Mouse (Mus musculus) embryo, embryonic 9.5 days (tissue): ENCODE results near the gene Ndufs2.

Experiments used
- DNase-seq: peaks from one replicate; pipeline ENCODE4 v3.0.0-alpha.2; 2017; ENCODE audit errors: extremely low spot score

The Ndufs2 gene

DNA sequence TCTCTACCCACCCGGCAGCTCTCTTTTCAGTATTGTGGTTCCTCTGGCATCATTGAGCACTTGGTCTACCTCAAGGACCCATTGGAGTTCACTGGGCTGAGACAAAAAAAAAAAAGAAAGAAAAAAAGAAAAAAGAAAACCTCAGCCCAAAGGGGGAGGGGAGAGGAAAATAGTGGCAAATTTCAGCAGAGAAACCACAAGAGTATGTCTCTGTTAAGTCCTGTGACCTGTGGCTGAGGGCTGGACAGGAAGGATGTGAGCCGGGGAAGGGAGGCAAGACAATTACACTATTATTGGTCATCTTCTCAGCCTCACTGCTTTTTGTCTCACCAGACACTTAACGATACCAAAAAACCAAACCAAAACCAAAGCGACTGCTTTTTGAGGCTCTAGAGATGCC lies 19.3 kb downstream of the Ndufs2 start:
- DNase-seq = no peak

DNA sequence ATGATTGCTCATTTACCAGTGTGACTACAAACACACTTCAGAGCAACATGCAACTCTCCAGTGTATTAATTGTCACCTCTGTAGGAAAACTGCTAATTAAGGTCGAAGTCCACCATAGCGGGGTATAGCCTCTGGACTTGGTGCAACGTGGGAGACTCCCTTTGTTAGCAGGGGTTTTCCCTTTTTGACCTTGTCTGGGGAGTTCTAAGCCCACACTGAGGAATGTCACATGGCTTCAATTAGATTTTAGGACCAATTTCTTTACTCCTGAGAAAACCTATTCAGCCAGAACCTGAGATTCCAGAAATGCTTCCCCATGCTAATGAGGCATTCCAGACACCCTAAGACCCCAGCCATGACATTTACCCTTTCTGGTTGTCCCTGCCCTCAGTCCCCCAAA lies 21.0 kb downstream of the Ndufs2 start:
- no peak for DNase-seq

DNA sequence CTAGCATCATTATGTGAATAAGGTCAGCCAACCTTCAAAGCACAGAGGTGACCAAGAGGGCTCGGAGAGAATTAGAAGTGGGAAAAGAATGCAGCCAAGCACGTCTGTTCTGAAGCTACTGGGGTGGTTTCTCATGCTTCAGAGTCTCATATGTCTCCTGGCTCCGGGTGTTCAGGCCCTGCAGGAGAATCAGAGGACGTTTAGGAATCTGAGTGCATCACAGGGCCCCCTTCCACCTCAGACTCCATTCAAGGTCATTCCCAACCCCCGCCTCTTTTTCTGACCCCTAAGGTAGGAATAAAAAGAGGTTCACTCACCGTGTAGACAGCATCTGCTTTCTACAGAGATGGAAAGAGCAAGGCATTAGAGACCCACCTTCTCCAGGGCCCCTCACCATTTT lies 21.4 kb downstream of the Ndufs2 start:
- DNase-seq = no peak

DNA sequence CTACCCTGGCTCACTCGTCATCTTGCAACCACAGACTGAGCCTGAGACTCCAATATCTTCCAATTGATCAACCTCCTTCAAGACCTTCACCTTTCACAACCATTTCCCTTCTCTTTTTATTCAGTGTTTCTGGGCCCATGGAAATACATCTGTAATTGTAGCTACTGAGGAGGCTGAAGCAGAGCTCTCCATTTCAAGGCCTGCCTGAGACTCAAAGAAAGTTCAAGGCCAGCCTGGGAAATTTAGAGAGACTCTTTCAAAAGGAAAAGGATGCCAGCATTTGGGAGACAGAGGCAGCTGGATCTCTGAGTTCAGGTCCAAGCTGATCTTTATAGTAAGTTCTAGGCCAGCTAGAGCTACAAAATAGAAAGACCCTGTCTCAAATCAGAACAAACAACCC lies 23.3 kb downstream of the Ndufs2 start:
- no peak for DNase-seq

DNA sequence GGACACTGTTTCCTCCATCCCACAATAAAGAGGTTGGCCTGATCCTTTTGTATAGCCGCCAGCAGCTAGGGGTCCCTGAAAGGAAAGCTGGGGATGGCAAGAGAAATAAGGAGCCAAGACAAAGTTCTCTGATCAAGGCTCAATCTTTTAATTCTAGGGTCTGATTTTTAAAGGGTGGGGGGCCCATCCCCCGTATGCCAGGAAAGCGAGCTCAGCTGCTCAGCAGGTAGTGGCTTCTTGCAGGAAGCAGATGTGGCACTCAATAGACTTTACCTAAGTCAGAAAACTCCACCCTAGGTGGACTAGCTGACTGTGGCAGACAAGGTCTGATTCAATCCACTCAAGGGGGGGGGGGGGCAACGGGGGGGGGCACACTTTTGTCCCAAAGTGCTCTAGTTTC lies 24.4 kb downstream of the Ndufs2 start:
- DNase-seq = no peak

DNA sequence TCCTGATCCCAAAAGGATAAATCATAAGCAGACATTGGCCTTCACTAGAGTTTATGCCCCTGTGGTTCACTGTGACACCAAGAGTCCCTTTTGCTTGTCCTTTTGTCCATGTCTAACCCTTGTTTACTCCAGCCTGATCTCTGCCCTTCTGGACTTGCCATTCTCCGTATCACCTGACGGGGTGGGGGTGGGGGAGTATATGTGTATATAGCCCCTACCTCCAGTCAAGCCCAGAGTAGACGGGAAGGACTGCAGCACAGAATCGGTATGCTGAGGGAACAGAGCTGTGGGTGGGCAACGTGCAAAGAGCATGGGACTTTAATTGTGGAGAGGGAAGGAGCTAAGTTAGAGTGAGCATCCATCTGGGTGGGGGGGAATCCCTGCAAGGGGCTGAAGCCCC lies 26.3 kb downstream of the Ndufs2 start, which contains the start of gene Apoa2:
Apoa2 (plus strand) TSS at position 198 of the 400 bp plus-strand sequence.
- no peak for DNase-seq

DNA sequence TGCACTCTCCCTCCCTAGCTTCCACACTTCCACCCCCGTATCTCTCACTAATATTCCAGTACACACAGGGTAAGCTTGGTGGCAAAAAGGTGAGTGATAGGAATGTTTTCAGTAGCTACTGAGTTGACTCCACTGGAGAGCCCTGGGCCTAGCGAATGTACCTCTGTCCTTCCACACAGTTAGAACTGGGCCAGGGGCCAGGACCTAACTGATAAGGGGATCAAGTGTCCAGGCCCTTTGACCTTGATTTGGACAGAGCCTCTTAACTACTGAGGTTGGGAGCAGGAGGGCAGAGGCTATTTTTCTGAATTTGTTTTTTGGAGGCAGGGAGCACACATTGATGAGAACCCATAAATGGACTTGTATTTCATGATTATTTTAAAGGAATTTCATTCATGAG lies 27.4 kb downstream of the Ndufs2 start:
- no peak for DNase-seq

DNA sequence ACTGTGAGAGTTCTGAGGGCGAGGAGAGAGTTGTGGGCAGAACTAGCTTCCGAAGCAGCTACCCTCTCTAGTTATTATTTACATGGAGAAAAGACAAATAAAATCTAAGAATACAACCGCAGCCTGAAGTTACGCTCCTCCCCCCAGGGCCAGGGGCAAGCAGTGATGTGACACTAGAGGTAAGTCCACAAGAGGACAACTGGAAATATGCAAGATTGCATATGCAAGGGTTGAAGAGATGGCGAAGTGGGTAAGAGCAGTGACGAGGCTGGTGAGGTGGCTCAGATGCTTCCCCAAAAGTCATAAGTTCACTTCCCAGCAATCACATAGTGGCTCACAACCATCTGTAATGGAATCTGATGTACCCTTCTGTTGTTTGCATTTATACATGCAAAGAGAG lies 28.0 kb downstream of the Ndufs2 start:
- no peak for DNase-seq

DNA sequence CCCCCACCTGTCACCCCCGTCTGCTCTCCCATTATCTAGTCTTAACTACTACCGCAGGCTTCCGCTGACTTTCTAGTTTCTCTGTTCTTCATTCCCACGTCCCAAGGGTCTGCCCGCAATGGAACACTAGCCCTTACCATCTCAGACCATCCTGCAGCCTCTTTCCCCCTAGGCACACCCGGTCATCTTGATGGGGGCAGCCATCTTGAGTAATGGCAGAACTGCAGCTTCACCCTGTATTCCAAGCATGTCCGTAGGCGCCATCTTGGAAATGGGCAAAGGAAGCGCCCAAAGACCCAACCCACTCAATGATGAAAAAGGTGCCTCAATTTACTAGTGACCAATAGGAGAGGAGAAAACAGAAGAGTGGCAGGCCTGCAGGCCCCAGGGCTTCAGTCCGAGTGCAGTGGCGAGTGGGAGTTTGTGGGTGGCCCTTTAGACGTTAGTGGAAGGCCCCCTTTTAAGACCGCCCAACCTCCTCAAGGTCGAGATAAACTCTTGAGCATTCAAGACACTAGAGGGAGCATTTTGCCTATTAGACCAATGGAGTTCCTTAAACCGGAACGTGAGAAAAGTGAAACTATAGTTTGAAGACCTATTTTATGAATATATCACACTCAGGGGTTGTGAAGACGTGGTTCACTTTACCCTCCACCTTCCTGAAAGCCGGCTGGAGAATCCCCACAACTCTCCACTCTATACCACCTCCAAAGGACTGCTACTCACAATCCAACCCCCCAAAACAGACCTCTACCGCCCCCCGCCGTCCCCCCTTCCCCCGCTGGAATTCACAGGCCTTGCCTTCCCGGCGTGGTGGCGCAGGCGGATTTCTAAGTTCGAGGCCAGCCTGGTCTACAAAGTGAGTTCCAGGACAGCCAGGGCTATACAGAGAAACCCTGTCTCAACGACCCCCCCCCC lies 28.7 kb downstream of the Ndufs2 start, which contains the start of gene Tomm40l:
Tomm40l (minus strand) TSS at position 277 of the 918 bp plus-strand sequence.
- DNase-seq = peak; percentile 92

DNA sequence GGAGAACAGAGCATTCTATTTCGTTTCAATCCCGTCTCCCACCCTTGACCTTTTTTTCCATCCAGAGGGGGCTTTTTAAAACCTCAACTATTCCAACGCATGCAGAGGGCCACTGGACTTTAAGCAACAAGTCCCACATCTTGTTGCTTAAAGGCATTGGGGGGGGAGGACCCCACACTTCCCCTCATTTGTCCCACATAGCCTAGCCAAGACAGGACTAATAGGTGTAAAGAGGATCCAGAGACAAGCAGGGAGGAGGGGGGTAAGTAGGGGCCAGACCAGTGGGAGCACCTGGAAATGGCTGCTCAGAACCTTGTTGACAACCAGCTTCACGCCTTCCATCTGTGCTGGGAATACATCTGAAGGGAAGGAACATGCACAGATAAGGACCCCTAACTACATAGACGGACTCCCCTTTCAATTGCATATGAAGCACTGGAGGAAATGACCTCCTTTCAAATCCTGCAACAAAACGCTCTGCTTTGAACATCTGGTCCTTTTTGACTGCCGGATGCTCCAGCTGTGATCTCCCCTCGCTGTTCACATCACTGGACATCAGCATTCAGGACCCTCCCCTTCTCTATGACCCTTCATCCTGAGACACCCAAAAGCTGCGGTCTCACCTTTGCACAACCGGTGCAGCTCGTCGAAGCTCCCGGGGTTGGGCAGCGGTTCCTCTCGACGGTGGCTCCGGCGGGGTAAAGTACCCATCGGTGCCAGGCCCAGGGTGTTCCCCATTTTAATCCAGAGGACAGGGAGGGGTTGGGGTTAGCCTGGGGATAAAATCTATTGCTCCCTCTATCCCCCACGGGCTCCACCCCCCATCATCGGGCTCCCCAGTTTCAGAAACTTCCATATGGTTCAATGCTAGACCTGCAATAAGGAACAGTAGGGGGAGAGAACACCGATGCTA lies 29.7 kb downstream of the Ndufs2 start:
- DNase-seq = peak; percentile 29

DNA sequence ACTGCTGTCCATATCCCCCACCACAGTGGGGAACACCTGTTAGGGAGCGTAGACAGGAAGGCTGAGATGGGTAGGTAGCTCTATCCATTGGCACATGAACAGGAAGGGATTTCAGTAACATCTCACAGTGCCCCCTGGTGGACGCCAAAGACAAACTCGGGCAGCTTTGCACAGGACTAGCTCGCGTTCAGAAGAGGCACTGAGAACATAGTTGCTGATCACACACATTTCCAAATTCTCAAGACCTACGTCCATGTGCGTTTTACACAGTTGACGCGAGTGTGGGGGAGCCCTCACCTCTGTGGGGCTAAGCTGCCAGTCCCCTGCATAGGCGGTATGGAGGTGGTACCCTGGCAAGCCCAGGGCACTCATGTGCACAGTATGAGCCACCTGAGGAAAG lies 30.3 kb downstream of the Ndufs2 start:
- DNase-seq = peak; percentile 78

DNA sequence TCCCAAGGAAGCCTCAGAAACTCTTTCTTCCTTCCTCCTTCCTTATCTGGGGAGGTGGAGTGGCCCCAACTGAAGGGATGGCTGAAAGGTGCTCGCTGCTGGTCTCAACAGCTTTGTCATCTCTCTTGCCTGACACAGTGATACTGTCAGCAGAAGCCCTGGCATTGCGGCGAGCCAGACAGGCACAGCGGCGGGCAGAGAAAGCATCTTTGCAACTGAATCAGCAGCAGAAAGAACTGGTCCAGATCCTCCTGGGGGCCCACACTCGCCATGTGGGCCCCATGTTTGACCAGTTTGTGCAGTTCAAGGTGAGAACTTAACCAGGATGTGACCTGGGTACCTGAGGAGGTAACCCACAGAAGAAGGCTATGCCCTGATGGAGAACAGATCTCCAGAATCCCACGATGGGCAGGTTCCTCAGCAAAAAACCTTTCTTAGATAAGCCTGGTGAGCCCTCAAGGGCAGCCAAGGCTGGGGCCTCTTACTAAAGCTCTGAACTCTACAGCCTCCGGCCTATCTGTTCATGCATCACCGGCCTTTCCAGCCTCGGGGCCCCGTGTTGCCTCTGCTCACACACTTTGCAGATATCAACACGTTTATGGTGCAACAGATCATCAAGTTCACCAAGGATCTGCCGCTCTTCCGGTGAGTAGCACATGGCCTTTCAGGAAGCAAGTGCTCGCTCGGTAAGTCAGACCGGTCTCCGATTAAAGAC lies 34.8 kb downstream of the Ndufs2 start:
- DNase-seq = no peak

DNA sequence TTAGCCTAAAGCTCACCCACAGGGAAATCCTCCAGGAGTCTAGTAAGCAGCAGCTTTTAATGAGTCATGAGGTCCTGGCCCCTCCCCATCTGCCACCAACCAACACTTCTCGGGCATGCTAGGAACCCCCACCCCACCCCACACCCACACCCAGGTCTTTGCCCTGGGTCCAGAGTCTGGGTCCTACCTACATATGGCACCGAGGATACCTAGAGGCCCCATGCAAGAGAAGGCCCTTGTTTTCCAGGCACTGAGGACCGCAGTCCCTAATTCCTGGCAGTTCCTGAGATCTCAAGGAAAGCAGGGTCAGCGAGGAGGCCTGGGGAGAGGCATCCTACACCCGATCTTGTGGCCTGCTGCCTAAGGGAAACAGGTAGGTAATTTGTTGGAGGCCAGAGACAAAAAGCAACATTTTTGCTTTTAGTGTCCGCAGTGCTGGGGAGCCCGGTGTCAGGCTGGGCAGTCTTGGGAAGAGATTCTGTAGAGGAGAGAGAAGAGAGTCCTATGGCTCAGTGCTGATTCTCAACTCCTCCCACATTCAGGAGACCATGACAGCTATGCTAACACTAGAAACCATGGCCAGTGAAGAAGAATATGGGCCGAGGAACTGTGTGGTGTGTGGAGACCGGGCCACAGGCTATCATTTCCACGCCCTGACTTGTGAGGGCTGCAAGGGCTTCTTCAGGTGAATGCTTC lies 37.2 kb downstream of the Ndufs2 start, which contains the start of gene Nr1i3:
Nr1i3 (plus strand) TSS at position 170 of the 696 bp plus-strand sequence.
- DNase-seq = no peak

DNA sequence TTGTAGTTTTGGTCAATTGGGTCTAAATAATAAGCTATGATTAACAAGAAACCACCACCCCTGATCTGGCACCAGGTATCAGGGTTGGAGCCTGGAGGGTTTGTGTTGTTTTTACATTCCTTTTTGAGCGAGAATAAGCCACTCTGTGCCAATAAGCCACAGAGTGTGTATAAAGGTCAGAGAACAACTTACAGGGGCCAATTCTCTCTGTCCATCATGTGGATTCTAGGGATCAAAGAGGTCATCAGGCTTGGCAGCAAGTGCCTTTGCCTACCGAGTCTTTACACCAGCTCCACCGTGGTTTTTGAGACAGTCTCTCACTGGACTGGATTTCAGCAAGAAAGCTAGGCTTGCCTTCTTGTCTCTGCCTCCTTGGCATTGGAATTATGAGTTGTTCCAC lies 38.3 kb downstream of the Ndufs2 start:
- DNase-seq = no peak

DNA sequence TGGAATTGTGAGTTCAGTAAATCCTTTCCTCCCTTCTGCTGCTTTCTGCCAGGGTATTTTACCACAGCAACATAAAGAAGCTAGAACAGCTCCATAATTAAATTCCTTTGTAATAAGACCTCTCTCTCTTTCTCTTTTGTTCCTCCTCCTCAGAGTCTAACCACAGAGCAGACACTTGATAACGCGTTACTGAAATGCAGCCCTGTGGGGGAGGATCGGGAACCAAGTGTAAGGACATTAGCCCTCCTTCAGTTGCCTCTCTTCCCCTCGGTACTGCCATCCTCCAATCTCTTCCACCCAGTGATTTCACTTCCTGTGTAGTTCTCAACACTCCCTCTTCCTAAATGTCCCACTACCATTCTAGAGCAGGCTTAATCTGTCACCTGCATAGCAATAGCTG lies 41.8 kb downstream of the Ndufs2 start:
- DNase-seq = no peak

DNA sequence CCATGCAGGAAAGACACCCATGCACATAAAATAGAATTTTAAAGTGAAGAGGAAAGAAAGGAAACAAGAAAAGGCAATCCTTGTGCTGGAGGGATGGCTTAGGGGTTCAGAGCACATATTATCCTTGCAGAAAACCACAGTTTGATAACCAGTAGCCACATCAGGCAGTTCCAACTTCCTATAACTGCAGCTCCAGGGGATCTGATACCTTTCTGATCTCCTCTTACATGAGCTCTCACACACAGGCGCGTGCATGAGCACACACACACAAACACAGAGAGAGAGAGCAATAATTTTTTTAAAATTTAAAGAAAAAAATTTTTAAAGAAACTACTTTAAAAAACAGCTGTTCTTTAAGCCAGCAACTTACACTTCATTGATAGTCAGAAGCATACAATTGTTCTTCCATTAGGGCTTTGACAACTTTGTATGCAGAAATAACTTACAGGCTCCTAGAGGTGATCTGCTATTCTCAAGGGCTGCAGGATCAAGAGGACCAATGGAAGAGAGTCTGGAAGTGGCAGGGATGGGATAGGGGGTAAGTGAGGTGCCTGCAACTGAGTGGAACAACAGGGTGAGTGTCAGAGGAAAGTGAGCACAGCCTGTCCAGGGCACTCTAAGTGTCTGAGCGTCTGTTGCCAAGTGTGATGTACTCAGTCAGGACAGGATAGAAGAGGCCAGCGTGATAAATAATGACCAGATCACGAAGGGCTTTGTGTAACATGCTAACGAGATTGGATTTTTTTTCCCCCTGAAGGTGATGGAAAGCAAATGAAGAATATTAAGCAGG lies 45.3 kb downstream of the Ndufs2 start:
- DNase-seq = no peak

DNA sequence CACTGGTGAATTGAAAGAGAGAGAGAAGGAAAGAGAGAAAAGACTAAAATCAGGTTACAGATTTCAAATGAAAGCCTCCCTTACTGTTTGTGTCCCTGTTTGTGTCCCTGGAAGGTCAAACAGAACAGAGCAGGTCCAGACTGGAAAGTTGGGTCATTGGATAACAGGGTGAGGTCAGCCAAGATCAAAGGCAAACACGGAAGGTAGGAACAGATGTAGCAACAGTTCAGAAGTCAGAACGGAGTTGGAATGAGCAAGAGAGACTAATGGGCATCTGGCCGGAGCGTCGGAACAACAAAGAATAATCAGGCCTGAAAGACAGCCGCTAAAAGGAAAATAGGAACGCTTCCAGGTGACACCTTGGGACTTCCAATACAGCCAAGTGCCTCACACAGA lies 46.9 kb downstream of the Ndufs2 start:
- no peak for DNase-seq

DNA sequence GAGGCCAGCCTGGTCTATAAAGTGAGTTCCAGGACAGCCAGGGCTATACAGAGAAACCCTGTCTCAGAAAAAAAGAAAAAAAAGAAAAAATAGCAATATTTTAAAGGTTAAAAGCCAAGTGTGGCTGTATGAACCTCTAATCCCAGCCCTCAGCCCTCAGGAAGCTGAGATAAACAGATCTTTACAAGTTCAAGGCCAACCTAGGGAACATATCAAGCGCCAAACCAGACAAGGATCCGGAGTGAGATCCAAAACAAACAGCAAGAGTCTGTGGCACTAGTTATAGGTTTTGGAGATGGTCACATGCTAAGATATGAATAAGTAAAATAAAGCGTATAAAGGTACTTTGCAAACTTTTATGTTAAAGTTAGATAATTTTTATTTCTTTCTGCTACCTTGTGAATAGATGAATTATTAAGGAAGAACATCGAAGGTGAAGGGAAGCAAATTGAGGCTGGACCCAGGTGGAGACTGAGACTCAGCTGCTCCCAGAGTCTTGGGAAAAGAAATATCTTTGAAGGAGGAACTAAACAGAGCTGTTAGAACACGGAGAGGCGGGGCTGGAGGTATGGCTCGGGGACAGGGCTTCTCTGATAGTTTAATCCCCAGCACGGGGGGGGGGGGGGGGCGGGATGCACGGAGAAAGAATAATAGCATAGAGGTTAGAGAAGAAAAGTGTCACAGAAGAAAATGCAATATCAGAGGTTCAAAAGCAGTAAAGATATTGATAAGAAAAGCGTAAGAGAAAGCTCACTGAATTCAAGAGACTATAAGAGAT lies 47.5 kb downstream of the Ndufs2 start:
- no peak for DNase-seq

DNA sequence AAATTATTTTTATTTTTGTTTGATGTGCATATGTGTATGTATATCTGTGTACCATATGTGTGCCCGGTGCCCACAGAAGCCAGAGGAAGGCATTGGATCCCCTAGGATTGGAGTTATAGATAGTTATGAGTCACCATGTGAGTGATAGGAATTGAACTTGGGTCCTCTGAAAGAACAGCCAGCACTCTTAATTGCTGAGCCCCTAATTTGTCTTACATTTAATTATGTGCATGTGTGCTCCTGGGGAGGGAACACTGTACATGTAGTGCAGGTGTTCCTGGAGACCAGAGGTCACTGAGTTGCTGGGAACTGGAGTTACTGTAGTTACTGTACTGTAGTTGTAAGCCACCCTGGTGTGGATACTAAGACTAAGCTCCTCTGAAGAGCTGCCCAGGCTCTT lies 50.4 kb downstream of the Ndufs2 start:
- no peak for DNase-seq

DNA sequence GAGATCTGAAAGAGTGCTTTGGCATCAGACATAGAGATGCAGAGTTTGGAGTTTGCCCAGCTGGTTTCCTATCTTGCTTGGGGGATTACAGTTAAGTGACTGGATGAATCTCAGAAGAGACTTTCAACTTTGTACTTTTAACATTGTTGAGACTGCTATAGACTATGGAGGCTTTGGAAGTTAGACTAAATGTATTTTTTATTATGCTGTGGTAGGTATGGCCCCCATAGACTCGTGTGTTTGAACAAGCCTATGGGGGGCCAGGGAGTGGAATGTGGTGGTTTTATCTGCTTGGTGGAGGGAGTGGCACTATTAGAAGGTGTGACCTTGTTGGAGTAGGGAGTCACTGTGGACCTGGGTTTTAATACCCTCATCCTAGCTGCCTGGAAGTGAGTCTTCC lies 51.7 kb downstream of the Ndufs2 start:
- no peak for DNase-seq
